Mouse (Mus musculus) forebrain, embryonic 11.5 days (tissue): ENCODE measurements around the gene Usp33. TPM values are rescaled to one million over a fixed set of nuclear protein-coding genes. Genes with fewer than 3 reads are reported as not detected.

Experiments
- ATAC-seq: fragments of 200-750 bp; cut with Nextera tagmentation; replicated peaks from 2 replicates; pipeline ENCODE4 v1.8.0; 2017; ENCODE audit warnings: moderate TSS enrichment; ENCODE audit not compliant: low FRiP score
- DNase-seq: peaks from one replicate; pipeline ENCODE4 v3.0.0-alpha.2; 2017; ENCODE audit warnings: low spot score
- H3K27ac ChIP-seq: fragments of 300-500 bp; sonication (generic); 2 replicates; pipeline ENCODE4 v1.5.1; 2014; ENCODE audit warnings: low read depth, low read length
- H3K27me3 ChIP-seq: fragments of 300-500 bp; sonication (generic); 2 replicates; pipeline ENCODE4 v1.6.1; 2014; ENCODE audit warnings: mild to moderate bottlenecking, low read length, mixed read lengths; ENCODE audit not compliant: control insufficient read depth, insufficient read depth
- H3K36me3 ChIP-seq: fragments of 300-500 bp; sonication (generic); 2 replicates; pipeline ENCODE4 v1.6.1; 2014; ENCODE audit warnings: mild to moderate bottlenecking, low read length, moderate library complexity, mixed read lengths; ENCODE audit not compliant: control insufficient read depth, insufficient read depth
- H3K4me1 ChIP-seq: fragments of 300-500 bp; sonication (generic); replicated peaks from 2 replicates; pipeline ENCODE4 v1.6.1; 2014; ENCODE audit warnings: low read length, mixed read lengths; ENCODE audit not compliant: control insufficient read depth, insufficient read depth
- H3K4me2 ChIP-seq: fragments of 300-500 bp; sonication (generic); 2 replicates; pipeline ENCODE4 v1.6.1; 2014; ENCODE audit warnings: low read depth, mild to moderate bottlenecking, low read length, moderate library complexity, mixed read lengths; ENCODE audit not compliant: severe bottlenecking
- H3K4me3 ChIP-seq: fragments of 300-500 bp; sonication (generic); 2 replicates; pipeline ENCODE4 v1.5.1; 2014; ENCODE audit warnings: low read depth, low read length
- H3K9ac ChIP-seq: fragments of 300-500 bp; sonication (generic); 2 replicates; pipeline ENCODE4 v1.6.1; 2014; ENCODE audit warnings: low read length
- H3K9me3 ChIP-seq: fragments of 300-500 bp; sonication (generic); 2 replicates; pipeline ENCODE4 v1.6.1; 2016; ENCODE audit warnings: low read length, mixed read lengths; ENCODE audit not compliant: control insufficient read depth
- WGBS: fragments of 180-500 bp; shearing (Covaris S2); extraction: QIAGEN DNeasy Blood & Tissue Kit; methylation state at CpG from one replicate; pipeline ENCODE4 v1.1.7; 2014; 5-methylcytosine and 5-hydroxymethylcytosine counted together
- polyA plus RNA-seq: library from polyadenylated mRNA; unstranded; fragments of >200 nt; fragmentation: Nextera tagmentation; extraction: Ambion mirVana; gene quantifications from 2 replicates; pipeline ENCODE4 v1.2.1, GENCODE M21; 2014

Gene Usp33
- polyA plus RNA-seq, 1 experiment from 2014 or later: 60.8 TPM

DNA sequence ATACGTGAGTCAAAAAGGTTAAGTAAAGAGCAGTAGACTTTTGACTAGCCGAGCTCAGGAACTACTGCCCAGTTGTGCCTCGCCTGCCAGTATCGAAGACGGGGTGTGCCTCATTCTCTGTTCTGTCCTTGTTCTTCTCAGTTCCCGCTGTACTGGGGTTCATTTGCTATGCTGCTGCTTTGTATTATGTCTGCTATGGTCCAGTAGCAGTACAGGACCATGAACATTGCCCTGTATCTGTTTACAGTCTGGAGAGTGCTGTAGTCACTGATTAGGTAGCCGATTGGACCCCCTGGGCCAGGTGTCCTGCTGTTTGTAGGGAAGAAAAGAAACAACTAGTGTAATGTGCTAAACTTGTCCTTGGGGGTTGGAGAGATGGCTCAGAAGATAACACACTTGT, 91.8 kb downstream of the Usp33 start:
- ATAC-seq (no peak), DNase-seq (no peak)
- Histone ChIP-seq H3K4me2 (no peak overlapping the region), H3K9me3 (no peaks in the 10 kb centered on the region), H3K27me3 (no peaks in the 10 kb centered on the region), H3K9ac (no peak overlapping the region), H3K27ac (no peak overlapping the region), H3K4me1 (no peaks in the 10 kb centered on the region), H3K36me3 (no peaks in the 10 kb centered on the region), H3K4me3 (no peak overlapping the region)
- WGBS: 96% methylated on average over 7 of the region's 7 CpGs

DNA sequence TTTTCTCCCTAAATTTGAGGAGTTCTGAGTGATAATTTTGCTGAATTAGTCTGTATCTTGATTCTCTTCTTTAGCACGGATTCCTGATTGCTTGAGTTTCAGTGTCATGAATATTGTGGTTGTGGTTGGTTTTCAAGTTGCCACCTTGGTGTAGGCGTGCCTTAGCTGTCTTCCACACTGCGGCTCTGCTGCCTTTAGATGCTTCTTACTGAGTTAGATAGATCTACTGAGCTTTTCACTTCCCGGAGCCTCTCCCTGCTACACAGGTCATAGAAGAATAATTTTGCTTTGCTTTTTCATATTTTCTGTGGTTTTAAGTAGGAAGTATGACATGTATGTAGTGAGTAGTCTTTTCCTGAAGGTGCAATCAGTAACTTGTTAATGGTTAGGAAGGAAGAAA, 96.5 kb downstream of the Usp33 start:
- H3K9ac ChIP-seq: no peak overlapping the region
- no peak overlapping the region for H3K4me3 ChIP-seq
- no peaks in the 10 kb centered on the region for H3K27me3 ChIP-seq
- H3K4me1 ChIP-seq: no peaks in the 10 kb centered on the region
- no peak for ATAC-seq
- no peaks in the 10 kb centered on the region for H3K36me3 ChIP-seq
- WGBS: 94% methylated on average over 4 of the region's 4 CpGs
- DNase-seq: no peak
- no peak overlapping the region for H3K4me2 ChIP-seq
- H3K27ac ChIP-seq: no peak overlapping the region
- H3K9me3 ChIP-seq: no peaks in the 10 kb centered on the region

Other genes starting within 250 kb of the Usp33 start
- gene Gipc2, start 180.2 kb upstream of the Usp33 start, polyA plus RNA-seq: 1.8 and 1.9 TPM in 2 replicates
- gene Dnajb4, start 136.2 kb upstream of the Usp33 start, polyA plus RNA-seq: 25.2 and 28.2 TPM in 2 replicates
- gene Fubp1, start 136.1 kb upstream of the Usp33 start, polyA plus RNA-seq: 436 and 475 TPM in 2 replicates
- gene Nexn, start 80.1 kb upstream of the Usp33 start, polyA plus RNA-seq: 3.5 and 4.3 TPM in 2 replicates
- gene Miga1, start 6.1 kb upstream of the Usp33 start, polyA plus RNA-seq: 24.6 and 26.3 TPM in 2 replicates
- gene Zzz3, start 49.0 kb downstream of the Usp33 start, polyA plus RNA-seq: 61.4 and 64.8 TPM in 2 replicates